Mouse (Mus musculus): ENCODE results near the gene Rad9a. TPM values are rescaled to one million over a fixed set of nuclear protein-coding genes. Genes with fewer than 3 reads are reported as not detected.
A peak's percentile ranks its signal among the peaks of the same experiment; 100 is the strongest.
"Not testable (repeated sequence)": the region's sequence is repeated elsewhere in the genome, so short reads cannot be mapped to it uniquely, and the experiment has no call there.

Gene Rad9a
- total RNA-seq (2017): 10.7 and 20.5 TPM in 2 replicates

DNA sequence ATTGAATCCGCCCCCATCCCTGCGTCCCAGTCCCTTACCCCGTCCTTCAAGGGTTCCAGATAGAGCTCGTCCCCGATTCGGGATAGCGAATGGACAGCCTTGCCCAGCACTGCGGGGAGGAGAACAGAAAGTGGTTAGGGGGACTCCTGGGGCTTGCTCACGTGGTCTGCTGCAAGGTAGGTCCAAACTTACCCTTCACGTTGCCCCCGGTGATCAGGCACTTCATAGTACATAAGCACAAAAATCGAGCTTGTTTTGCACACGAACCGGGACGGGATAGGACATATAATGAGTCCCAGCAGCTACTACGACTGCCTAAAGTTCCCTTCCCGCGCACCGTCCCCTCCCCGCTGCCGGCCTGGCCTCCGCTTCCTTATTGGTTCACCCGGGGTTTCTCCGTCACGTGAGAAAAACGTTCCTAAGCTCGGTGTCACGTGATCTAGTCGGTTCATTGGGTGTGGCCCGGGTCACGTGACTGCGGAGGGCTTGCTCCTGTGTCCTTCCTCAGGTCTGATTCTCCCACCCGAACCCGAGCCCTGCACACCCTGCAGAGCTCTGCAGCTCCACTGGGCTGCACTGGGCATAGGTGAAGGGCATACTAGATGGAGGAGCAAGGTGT, at the start of gene Rad9a:
Gene Rad9a (minus strand): TSS at position 372 of the 619 bp plus-strand sequence.
- ATAC-seq (replicated peaks; ENCODE audit: low read depth, poor library complexity, severe bottlenecking): peak; percentile 82

GRCm38 (mm10) chr19:4248683-4249082, 47.2 kb upstream of the Rad9a start:
- ATAC-seq (replicated peaks; ENCODE audit: low read depth, poor library complexity, severe bottlenecking): not testable (repeated sequence)

DNA sequence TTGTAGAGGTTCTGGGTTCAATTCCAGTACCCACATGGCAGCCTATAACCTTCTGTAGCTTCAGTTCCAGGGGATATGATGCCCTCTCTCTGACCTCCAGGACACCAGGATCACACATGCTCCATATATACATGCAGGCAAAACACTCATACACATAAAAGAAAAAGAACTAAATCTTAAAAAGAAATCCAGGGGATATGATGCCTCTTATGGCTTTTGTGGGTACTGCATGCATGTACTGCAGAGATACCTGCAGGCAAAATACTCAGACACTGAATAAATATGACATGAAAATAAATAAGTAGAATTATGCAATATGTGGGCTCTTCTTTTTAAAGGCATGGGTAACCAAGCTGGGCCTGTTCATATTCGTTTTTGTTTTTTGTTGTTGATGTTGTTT, 45.5 kb upstream of the Rad9a start:
- ATAC-seq (replicated peaks; ENCODE audit: low read depth, poor library complexity, severe bottlenecking): peak; percentile 39; the same call in 1 of the 2 replicates

DNA sequence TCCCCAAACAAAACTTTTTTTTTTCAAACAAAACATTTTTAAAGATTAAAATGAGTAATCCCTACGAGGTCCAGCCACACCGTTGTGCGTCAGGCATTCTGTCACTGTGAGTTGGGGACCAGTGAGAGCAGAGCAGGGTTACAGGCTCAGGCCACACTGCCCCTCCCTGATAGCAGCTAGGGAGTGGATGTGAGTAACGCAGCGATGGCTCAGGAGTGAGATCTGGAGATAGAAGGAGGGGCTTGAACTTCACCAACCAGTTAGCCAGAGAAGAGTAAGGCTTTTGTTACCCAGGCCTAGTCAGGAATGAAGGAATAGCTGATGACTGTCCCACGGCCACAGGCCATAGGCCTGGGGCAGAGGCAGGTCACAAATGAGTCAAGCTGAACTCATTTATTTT, 43.3 kb upstream of the Rad9a start:
- no peak for ATAC-seq (replicated peaks; ENCODE audit: low read depth, poor library complexity, severe bottlenecking)

GRCm38 (mm10) chr19:4242416-4242815, 41.0 kb upstream of the Rad9a start:
- ATAC-seq (replicated peaks; ENCODE audit: low read depth, poor library complexity, severe bottlenecking): no peak

GRCm38 (mm10) chr19:4240247-4240668, 38.8 kb upstream of the Rad9a start:
- no peak for ATAC-seq (replicated peaks; ENCODE audit: low read depth, poor library complexity, severe bottlenecking)

DNA sequence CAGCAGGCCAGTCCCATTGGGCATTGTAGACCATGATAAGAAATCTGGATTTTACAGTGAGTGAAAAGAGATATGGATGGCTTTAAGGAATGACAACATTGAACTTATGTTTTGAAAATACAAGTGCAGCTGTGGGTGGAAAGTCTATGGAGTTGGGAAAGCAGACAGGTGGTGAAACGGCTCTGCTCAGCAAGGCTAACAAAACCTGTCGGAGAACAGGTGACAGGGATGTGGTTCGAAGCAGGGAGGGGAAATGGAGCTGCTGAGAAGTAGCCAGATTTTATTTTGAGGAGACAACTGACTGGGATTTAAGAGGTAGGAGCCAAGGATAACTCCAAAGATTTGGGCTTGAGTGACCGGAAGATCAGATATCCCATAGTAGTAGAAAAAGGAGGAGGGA, 33.1 kb upstream of the Rad9a start:
- no peak for ATAC-seq (replicated peaks; ENCODE audit: low read depth, poor library complexity, severe bottlenecking)

GRCm38 (mm10) chr19:4232651-4233050, 31.2 kb upstream of the Rad9a start:
- no peak for ATAC-seq (replicated peaks; ENCODE audit: low read depth, poor library complexity, severe bottlenecking)

DNA sequence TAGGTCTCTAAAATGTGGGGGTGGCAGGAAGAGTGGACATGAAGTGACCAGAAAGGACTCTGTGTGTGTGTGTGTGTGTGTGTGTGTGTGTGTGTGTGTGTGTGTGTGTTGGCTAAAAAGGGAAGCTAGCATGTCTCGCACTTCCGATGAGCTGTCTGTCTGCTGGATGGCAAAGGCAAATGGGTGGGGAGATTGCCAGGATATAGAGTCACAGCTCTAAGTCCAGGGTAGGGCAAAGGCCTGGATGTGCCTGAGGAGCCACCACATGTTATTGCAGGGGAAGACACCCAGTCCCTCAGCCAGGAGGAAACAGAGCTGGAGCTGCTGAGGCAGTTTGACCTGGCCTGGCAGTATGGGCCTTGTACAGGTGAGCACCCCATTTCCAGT, 30.7 kb upstream of the Rad9a start:
- peak; percentile 28 for ATAC-seq (replicated peaks; ENCODE audit: low read depth, poor library complexity, severe bottlenecking)

- peak; percentile 79 for ATAC-seq (replicated peaks; ENCODE audit: low read depth, poor library complexity, severe bottlenecking)
These were observed 30.1 kb upstream of the Rad9a start, which contains the start of gene Pold4 for GRCm38 (mm10) chr19:4231253-4232185. TSS of gene Pold4 (plus strand) at chr19:4231899.

DNA sequence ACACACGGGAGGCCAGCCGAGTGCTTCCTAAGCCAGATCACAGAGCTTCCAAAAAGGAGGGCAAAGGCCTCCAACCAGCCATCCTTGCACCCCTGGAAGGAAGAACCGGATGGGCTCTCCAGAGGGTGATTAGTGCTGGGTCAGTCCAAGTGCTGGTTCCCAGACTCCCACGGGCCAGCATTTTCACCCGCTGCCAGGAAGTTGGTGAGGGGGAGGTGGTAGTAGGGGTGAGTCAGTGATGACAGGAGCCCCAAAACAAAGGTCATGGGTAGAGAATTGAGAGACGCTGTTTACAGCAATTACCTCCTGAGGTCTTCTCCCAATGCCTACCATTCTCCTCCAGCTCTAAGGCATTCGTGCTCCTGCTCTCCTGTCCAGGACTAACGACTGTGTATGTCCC, 29.0 kb upstream of the Rad9a start:
- ATAC-seq (replicated peaks; ENCODE audit: low read depth, poor library complexity, severe bottlenecking): no peak

GRCm38 (mm10) chr19:4229451-4230076, 28.1 kb upstream of the Rad9a start:
- ATAC-seq (replicated peaks; ENCODE audit: low read depth, poor library complexity, severe bottlenecking): no peak

GRCm38 (mm10) chr19:4228891-4229290, 27.4 kb upstream of the Rad9a start:
- no peak for ATAC-seq (replicated peaks; ENCODE audit: low read depth, poor library complexity, severe bottlenecking)

DNA sequence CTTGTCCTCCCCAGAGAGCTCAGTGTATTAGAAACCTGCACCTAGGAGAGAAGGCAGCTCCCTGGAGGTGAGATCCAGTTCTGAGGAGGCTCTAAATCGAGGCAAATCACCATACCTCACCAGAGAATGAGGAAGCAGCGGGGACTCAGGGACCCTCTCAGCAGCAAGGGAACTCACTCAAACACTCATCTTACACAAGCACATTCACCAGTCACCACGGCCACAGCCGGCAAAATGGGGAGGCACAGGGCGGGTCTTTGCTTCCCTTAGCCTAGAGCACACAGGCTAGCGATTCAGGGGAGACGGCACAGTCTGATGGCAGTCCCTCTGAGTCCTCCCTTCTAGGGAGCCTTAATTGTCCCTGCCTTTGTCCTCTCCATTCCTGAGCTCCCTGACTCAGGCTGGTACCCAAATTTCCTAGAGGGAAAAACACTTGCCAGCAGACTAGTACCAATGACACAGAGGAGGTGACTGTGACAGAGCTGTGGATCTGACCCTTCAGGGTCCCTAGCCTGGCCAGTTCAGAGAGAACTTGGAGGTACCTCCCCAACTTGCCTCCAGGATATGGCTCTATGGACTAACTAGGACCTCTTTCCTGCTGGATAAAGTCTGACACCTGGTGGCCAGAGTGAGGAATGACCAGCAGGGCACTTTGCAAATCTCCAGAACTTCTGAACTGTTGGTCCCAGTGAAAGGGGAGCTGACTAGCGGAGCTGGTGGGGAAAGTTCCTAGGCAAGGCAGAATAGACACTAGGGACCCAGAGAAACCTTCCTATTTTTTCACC, 26.6 kb upstream of the Rad9a start:
- peak; percentile 52 for ATAC-seq (replicated peaks; ENCODE audit: low read depth, poor library complexity, severe bottlenecking)

DNA sequence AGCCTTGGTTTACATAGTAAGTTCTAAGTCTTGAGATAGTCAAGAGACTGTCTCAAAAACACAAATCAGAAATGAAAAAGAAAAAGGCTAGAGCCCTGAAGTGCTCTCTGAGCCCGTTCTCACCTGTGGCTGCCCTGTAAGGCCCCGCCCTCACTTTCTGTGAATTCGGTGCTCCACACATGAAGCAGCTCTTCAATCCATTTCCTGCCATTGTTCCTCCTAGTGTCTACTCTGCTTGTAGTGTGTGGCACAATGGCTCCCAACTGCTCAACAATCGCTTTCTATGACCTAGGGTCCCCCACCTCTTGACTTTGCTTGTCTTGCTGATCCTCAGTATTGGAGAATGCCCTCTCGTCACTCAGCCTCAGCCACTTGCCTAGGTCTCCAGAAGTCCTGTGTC, 26.0 kb upstream of the Rad9a start:
- ATAC-seq (replicated peaks; ENCODE audit: low read depth, poor library complexity, severe bottlenecking): no peak

DNA sequence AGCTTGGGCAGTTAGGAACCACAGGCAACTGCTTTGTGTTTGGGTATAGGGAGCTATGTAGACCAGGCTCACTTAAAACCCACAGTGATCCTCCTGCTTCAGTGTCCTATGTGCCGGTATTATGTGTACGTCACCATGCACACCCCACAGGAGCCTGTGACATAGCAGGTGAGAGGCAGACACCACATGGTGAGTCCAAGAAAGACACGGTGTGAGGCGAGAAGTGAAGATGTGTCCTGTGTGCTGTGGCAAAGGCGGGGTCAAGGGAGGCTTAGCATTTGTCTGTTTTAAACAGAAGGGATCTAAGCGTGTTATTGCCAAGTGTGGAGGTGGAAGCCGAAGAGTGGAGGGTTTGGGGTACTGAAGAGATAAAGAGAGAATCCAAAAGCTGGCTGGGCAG, 25.3 kb upstream of the Rad9a start:
- no peak for ATAC-seq (replicated peaks; ENCODE audit: low read depth, poor library complexity, severe bottlenecking)

DNA sequence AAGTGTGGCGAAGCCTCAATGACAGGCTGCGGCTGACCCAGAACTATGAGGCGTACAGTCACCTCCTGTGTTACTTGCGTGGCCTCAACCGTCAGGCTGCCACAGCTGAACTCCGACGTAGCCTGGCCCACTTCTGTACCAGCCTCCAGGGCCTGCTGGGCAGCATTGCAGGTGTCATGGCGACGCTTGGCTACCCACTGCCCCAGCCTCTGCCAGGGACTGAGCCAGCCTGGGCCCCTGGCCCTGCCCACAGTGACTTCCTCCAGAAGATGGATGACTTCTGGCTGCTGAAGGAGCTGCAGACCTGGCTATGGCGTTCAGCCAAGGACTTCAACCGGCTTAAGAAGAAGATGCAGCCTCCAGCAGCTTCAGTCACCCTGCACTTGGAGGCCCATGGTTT, 20.7 kb upstream of the Rad9a start:
- peak; percentile 61 for ATAC-seq (replicated peaks; ENCODE audit: low read depth, poor library complexity, severe bottlenecking)

DNA sequence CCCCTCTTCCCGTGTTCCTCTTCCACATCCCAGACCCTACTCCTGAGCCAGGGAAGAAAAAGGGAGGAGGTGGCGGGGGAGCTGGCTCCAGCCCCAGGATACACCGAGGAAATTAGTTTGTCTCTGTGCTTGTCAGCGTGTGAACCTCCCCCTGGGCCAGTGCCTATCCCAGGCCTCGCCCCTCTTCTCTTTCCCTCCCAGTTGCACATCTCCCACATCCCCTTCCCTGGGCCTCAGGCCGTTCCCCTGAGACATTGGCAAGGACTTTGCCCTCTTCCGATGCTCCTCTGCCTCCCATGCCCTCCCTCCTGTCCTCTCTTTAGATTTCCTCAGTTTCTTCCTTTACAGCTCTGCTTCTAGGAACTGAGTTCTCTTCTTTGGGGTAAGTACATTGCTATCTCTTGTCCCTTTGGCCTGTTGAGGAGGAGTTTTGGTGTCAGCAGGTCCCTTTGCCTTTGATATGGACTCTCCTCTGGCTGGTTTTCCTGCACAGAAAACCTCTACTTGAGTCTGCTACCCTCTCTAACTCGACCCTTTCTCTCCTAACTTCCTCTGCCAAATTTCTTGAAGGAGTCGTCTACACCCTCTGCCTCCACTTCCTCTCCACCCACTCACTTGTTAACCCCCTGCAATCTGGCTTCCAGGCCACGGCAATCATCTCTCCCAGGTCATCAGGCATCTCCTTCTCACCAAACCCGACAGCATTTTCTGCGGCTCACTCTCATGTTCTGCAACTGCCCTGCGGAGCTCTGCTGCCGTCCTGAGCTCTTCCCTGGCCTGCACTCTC, 19.7 kb upstream of the Rad9a start:
- ATAC-seq (replicated peaks; ENCODE audit: low read depth, poor library complexity, severe bottlenecking): no peak; the same call in 1 of the 2 replicates

- no peak for ATAC-seq (replicated peaks; ENCODE audit: low read depth, poor library complexity, severe bottlenecking)
These were observed 19.0 kb upstream of the Rad9a start for GRCm38 (mm10) chr19:4220416-4220815.

All from common myeloid progenitor, adult 5-6 weeks (primary cell).